In genomic region chr2:76665531-76665930, GRCm38 (mm10) we compare ENCODE assay signal across 16 mouse cellular contexts. TPM values are rescaled to one million over a fixed set of nuclear protein-coding genes. Genes with fewer than 3 reads are reported as not detected.
A peak's percentile ranks its signal among the peaks of the same experiment; 100 is the strongest.
DNase-seq lines count a peak whose midpoint lies in the region.
"Had no signal": no experiment of that assay in that cellular context is flagged by ENCODE, and none has a peak within 500 bp of the region (broad histone marks: within the 10 kb centered on the region; RNA-seq: fewer than 3 reads in every experiment).

No protein-coding gene starts in this region.

- DNase-seq in heart, adult 11 months = peak; percentile 37
- no peak for DNase-seq in heart, postnatal 25 days (ENCODE audit: low spot score)
- peak; percentile 71 for DNase-seq in kidney, adult 9 months
- DNase-seq in kidney, adult 11 months = no peak
- DNase-seq in kidney, postnatal 25 days = peak; percentile 18 to 35
- no peak for DNase-seq in kidney, adult 18-20 months
- DNase-seq: adrenal gland, adult 8-10 months; adrenal gland, postnatal 14 days; adrenal gland, postnatal 36 days; B cell, adult 2 months; cerebellum, adult 11-12 months; cerebellum, adult 2 months; cerebellum, adult 9-10 months; cerebellum, postnatal 10 days; cerebellum, postnatal 25 days had no signal

- intact Hi-C loops in heart, postnatal 25 days (cut with DNase I) = no loop called here

RNA-seq across cellular contexts. Expression of gene Fkbp7, which starts 7.4 kb away (rescaled TPM):
- 10 to 100 TPM; 19.7 to 21.2 TPM for total RNA-seq in heart, postnatal 25 days (2021)

RNA-seq across cellular contexts. Expression of gene Plekha3, which starts 9.6 kb away (rescaled TPM):
- 10 to 100 TPM; 17.8 to 20.7 TPM for total RNA-seq in heart, postnatal 25 days (2021)

RNA-seq across cellular contexts. Expression of gene Pjvk, which starts 17.3 kb away (rescaled TPM):
- not detected for total RNA-seq in heart, postnatal 25 days (2021)
- total RNA-seq: adrenal gland, adult 8-10 months; adrenal gland, postnatal 14 days; CH12.LX had no signal

RNA-seq across cellular contexts. Expression of gene Prkra, which starts 17.7 kb away (rescaled TPM):
- total RNA-seq in heart, postnatal 25 days (2021) = 10 to 100 TPM; 13.3 to 15.2 TPM

Comparison
In these comparisons a context has a peak if more than half of its experiments do, and no peak if none do; other contexts are left out.
1. DNase-seq: peak in heart, adult 11 months (single experiment), kidney, adult 9 months (single experiment) and kidney, postnatal 25 days (2 of 2); none in heart, postnatal 25 days (single experiment), kidney, adult 11 months (single experiment) and kidney, adult 18-20 months (single experiment).